ENCODE assay signal across 18 mouse cellular contexts in the genomic region with DNA sequence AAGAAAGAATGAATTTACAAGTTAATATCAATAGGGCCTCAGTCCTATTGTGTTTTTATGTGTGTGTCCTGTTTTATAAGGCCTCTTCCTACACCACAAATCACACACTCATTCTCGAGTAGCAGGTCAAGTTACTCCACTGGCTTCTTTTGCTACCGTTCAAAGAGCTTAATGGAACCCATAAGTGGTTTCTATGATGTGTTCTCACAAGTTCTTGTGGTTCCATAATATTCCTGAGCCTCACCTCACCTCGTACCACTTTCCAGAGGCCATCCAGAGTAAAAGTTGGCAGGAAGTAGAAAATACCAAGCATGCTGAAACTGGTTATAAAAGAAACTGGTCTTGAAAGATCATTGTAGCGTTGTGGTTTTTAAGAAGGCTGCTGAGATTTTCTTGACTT.
"Had no signal": no experiment of that assay in that cellular context is flagged by ENCODE, and none has a peak within 500 bp of the region (broad histone marks: within the 10 kb centered on the region; RNA-seq: fewer than 3 reads in every experiment).

No protein-coding gene starts in this region.

- DNase-seq: lung, embryonic 14.5 days; midbrain, embryonic 14.5 days; retina, postnatal 1 day; right cerebral cortex, adult 18-20 months; right cerebral cortex, postnatal 25 days; right cerebral cortex, postnatal 4 days; spleen, adult 18-20 months; thymus, adult 18-20 months; thymus, postnatal 14 days; thymus, postnatal 36 days had no signal

- H3K27me3 ChIP-seq: liver, embryonic 12.5 days; midbrain, embryonic 12.5 days; neural tube, embryonic 13.5 days; neural tube, embryonic 15.5 days had no signal

- H3K27ac ChIP-seq: liver, embryonic 12.5 days; liver, embryonic 14.5 days; midbrain, embryonic 10.5 days; midbrain, embryonic 12.5 days; neural tube, embryonic 13.5 days; neural tube, embryonic 15.5 days had no signal

- H3K4me1 ChIP-seq: liver, embryonic 12.5 days; midbrain, embryonic 12.5 days had no signal

- H3K4me3 ChIP-seq: liver, embryonic 12.5 days; midbrain, embryonic 10.5 days; midbrain, embryonic 12.5 days; myocyte; neural tube, embryonic 13.5 days; neural tube, embryonic 15.5 days had no signal

- H3K9ac ChIP-seq: liver, embryonic 12.5 days; liver, embryonic 14.5 days; lung, embryonic 14.5 days; midbrain, embryonic 12.5 days; neural tube, embryonic 13.5 days; neural tube, embryonic 15.5 days had no signal

- H3K4me2 ChIP-seq: liver, embryonic 12.5 days; lung, embryonic 14.5 days; midbrain, embryonic 12.5 days; neural tube, embryonic 13.5 days; neural tube, embryonic 15.5 days had no signal

- H3K9me3 ChIP-seq: liver, embryonic 12.5 days; midbrain, embryonic 10.5 days; midbrain, embryonic 12.5 days; neural tube, embryonic 13.5 days; neural tube, embryonic 15.5 days had no signal

- ATAC-seq: liver, embryonic 12.5 days; midbrain, embryonic 16.5 days had no signal
